Mouse (Mus musculus) hindbrain, embryonic 12.5 days (tissue): ENCODE measurements at regions not wholly inside any gene's neighbourhood (a gene's known extent, or its start where the extent isn't known, plus 50 kb on each side); places are given as distances from the start of the nearest gene placed in this dataset.
A peak's percentile ranks its signal among the peaks of the same experiment; 100 is the strongest.

Experiments
- ATAC-seq: fragments of 200-750 bp; cut with Nextera tagmentation; 2 replicates; pipeline ENCODE4 v1.8.0; 2017; ENCODE audit warnings: moderate TSS enrichment; ENCODE audit not compliant: low FRiP score
- H3K27ac ChIP-seq: fragments of 300-500 bp; sonication (generic); 2 replicates; pipeline ENCODE4 v1.5.1; 2016; ENCODE audit warnings: mild to moderate bottlenecking
- H3K27me3 ChIP-seq: fragments of 300-500 bp; sonication (generic); 2 replicates; pipeline ENCODE4 v1.6.1; 2016; ENCODE audit warnings: mild to moderate bottlenecking
- H3K36me3 ChIP-seq: fragments of 300-500 bp; sonication (generic); 2 replicates; pipeline ENCODE4 v1.6.1; 2016; ENCODE audit warnings: mild to moderate bottlenecking
- H3K4me1 ChIP-seq: fragments of 300-500 bp; sonication (generic); 2 replicates; pipeline ENCODE4 v1.6.1; 2016
- H3K4me2 ChIP-seq: fragments of 300-500 bp; sonication (generic); replicated peaks from 2 replicates; pipeline ENCODE4 v1.6.1; 2016; ENCODE audit warnings: mild to moderate bottlenecking
- H3K4me3 ChIP-seq: fragments of 300-500 bp; sonication (generic); 2 replicates; pipeline ENCODE4 v1.5.1; 2016; ENCODE audit warnings: mild to moderate bottlenecking
- H3K9ac ChIP-seq: fragments of 300-500 bp; sonication (generic); 2 replicates; pipeline ENCODE4 v1.6.1; 2016; ENCODE audit warnings: mild to moderate bottlenecking, moderate library complexity
- H3K9me3 ChIP-seq: fragments of 300-500 bp; sonication (generic); replicated peaks from 2 replicates; pipeline ENCODE4 v1.6.1; 2016; ENCODE audit warnings: mild to moderate bottlenecking
- WGBS: fragments of 180-500 bp; shearing (Covaris S2); methylation state at CpG from one replicate; pipeline ENCODE4 v1.1.7; 2016; 5-methylcytosine and 5-hydroxymethylcytosine counted together

- Histone ChIP-seq H3K36me3 (no peaks in the 10 kb centered on the region), H3K4me1 (no peaks in the 10 kb centered on the region), H3K9ac (no peak overlapping the region), H3K4me3 (no peak overlapping the region), H3K9me3 (no peaks in the 10 kb centered on the region), H3K4me2 (no peak overlapping the region), H3K27me3 (no peaks in the 10 kb centered on the region), H3K27ac (no peak overlapping the region)
- ATAC-seq: no peak
- 85% methylated on average over 1 of the region's 1 CpGs for WGBS
These were observed 881.9 kb upstream of the Gm5150 start for GRCm38 (mm10) chr3:16888132-16888531.

- H3K4me1 ChIP-seq: peaks cover 3% of the 10 kb centered on the region; the same call in 1 of the 2 replicates
- H3K36me3 ChIP-seq: no peaks in the 10 kb centered on the region
- no peak overlapping the region for H3K4me3 ChIP-seq
- no peaks in the 10 kb centered on the region for H3K27me3 ChIP-seq
- no peaks in the 10 kb centered on the region for H3K9me3 ChIP-seq
- peak overlapping the region; percentile 55; the same call in 1 of the 2 replicates for H3K27ac ChIP-seq
- H3K4me2 ChIP-seq: no peak overlapping the region
- 52% methylated on average over 2 of the region's 2 CpGs for WGBS
- peak; percentile 49; the same call in 1 of the 2 replicates for ATAC-seq
- no peak overlapping the region for H3K9ac ChIP-seq
These were observed 866.3 kb upstream of the Gm5150 start for GRCm38 (mm10) chr3:16872337-16873117.

- no peak overlapping the region for H3K4me2 ChIP-seq
- H3K9me3 ChIP-seq: no peaks in the 10 kb centered on the region
- ATAC-seq: no peak
- H3K36me3 ChIP-seq: no peaks in the 10 kb centered on the region
- H3K4me1 ChIP-seq: peaks cover 2% of the 10 kb centered on the region; the same call in 1 of the 2 replicates
- no peak overlapping the region for H3K4me3 ChIP-seq
- H3K27me3 ChIP-seq: no peaks in the 10 kb centered on the region
- H3K27ac ChIP-seq: no peak overlapping the region
- 55% methylated on average over 1 of the region's 1 CpGs for WGBS
- no peak overlapping the region for H3K9ac ChIP-seq
These were observed 853.8 kb upstream of the Gm5150 start for GRCm38 (mm10) chr3:16860034-16860433.

DNA sequence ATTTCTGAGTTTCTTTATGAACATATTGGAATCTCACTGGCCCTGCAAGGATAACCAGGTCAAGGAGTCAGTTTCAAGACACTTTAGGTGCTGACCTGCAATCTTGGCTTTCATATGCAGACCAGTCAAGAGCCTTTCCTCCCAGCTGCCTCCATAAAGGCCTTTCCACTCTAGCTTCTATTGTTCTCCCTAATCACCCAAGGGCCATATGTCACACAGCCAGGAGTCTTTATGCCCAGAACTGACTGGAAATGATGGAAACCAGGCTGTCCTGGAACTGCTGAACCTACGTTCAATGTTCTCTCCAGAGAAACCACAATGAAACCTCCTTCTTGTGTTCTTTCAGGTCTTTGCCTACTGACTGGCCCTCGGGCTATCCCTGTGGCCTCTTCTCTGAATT lies 852.7 kb upstream of the Gm5150 start:
- H3K4me1 ChIP-seq: peaks cover 3% of the 10 kb centered on the region; the same call in 1 of the 2 replicates
- no peaks in the 10 kb centered on the region for H3K27me3 ChIP-seq
- peak overlapping the region; percentile 67 for H3K27ac ChIP-seq
- no peak overlapping the region for H3K4me3 ChIP-seq
- no peaks in the 10 kb centered on the region for H3K36me3 ChIP-seq
- ATAC-seq: peak; percentile 29; the same call in 1 of the 2 replicates
- WGBS: 49% methylated on average over 2 of the region's 2 CpGs
- H3K4me2 ChIP-seq: no peak overlapping the region
- no peak overlapping the region for H3K9ac ChIP-seq
- H3K9me3 ChIP-seq: no peaks in the 10 kb centered on the region

DNA sequence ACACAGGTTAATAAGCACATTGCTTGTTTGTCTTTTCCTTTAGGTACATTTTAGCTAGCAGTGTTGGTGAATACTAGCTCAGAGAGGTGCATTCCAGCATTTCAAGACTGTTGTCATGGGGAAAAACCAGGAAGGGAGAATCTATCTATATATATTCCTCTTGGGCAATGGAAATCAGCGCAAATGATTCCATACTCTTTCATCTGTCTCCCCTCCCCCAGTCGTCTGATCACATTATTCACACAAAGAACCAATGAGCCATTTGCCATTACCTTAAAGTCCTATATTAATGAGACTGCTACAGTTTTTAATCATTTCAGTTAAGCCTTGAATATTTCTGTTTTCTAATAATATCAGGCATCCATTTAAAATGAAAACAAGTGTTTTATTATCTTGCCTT lies 849.0 kb upstream of the Gm5150 start:
- H3K9me3 ChIP-seq: no peaks in the 10 kb centered on the region
- ATAC-seq: no peak
- H3K4me1 ChIP-seq: peaks cover 3% of the 10 kb centered on the region; the same call in 1 of the 2 replicates

DNA sequence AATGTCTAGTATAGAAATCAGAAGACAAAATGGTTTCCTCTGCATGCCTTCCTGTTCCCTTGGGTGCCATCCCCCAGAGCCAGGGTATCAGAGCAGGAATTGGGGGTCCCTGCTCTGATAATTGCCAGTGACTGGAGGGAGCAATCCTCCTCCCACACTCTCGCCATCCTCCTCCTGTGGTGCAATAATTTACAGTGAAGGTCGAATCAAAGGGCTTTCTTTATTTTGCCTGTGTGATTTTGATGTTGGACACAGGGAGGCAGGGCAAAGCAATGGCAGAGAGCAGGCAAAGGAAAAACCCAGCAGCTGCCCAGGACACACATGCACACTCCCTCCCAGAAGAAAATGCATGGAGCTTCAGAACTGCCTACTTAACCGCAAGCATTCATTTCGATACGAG lies 847.8 kb upstream of the Gm5150 start:
- 42% methylated on average over 5 of the region's 5 CpGs for WGBS
- Histone ChIP-seq H3K36me3 (no peaks in the 10 kb centered on the region), H3K4me2 (no peak overlapping the region), H3K9me3 (no peaks in the 10 kb centered on the region), H3K27me3 (no peaks in the 10 kb centered on the region), H3K4me3 (no peak overlapping the region), H3K27ac (peak overlapping the region; percentile 87), H3K9ac (no peak overlapping the region), H3K4me1 (peaks cover 3% of the 10 kb centered on the region; the same call in 1 of the 2 replicates)
- ATAC-seq: peak; percentile 82

More for the DNA sequence above, 849.0 kb upstream of the Gm5150 start:
- H3K36me3 ChIP-seq: no peaks in the 10 kb centered on the region
- H3K9ac ChIP-seq: no peak overlapping the region
- 45% methylated on average over 2 of the region's 2 CpGs for WGBS
- no peak overlapping the region for H3K4me3 ChIP-seq
- H3K27me3 ChIP-seq: no peaks in the 10 kb centered on the region
- H3K27ac ChIP-seq: peak overlapping the region; percentile 87
- no peak overlapping the region for H3K4me2 ChIP-seq

- H3K9me3 ChIP-seq: no peaks in the 10 kb centered on the region
- H3K36me3 ChIP-seq: no peaks in the 10 kb centered on the region
- no peak overlapping the region for H3K4me3 ChIP-seq
- no peaks in the 10 kb centered on the region for H3K27me3 ChIP-seq
- H3K4me1 ChIP-seq: 0 out of 2 replicates have a peak, but pooled peaks cover 2% of the 10 kb centered on the region
- WGBS: 29% methylated on average over 4 of the region's 4 CpGs
- H3K27ac ChIP-seq: peak overlapping the region; percentile 71
- H3K4me2 ChIP-seq: 0 out of 2 replicates have a peak overlapping the region, but pooled peaks have one; percentile 6
- H3K9ac ChIP-seq: no peak overlapping the region
- ATAC-seq: peak; percentile 71
These were observed 840.7 kb upstream of the Gm5150 start for GRCm38 (mm10) chr3:16846785-16847520.

- no peak overlapping the region for H3K4me3 ChIP-seq
- no peak overlapping the region for H3K9ac ChIP-seq
- no peaks in the 10 kb centered on the region for H3K27me3 ChIP-seq
- H3K9me3 ChIP-seq: no peaks in the 10 kb centered on the region
- peak; percentile 72 for ATAC-seq
- H3K36me3 ChIP-seq: no peaks in the 10 kb centered on the region
- peak overlapping the region; percentile 88 for H3K27ac ChIP-seq
- peaks cover 8% of the 10 kb centered on the region; the same call in 1 of the 2 replicates for H3K4me1 ChIP-seq
- no peak overlapping the region for H3K4me2 ChIP-seq
- WGBS: 41% methylated on average over 6 of the region's 6 CpGs
These were observed 814.3 kb upstream of the Gm5150 start for GRCm38 (mm10) chr3:16820536-16820935.

DNA sequence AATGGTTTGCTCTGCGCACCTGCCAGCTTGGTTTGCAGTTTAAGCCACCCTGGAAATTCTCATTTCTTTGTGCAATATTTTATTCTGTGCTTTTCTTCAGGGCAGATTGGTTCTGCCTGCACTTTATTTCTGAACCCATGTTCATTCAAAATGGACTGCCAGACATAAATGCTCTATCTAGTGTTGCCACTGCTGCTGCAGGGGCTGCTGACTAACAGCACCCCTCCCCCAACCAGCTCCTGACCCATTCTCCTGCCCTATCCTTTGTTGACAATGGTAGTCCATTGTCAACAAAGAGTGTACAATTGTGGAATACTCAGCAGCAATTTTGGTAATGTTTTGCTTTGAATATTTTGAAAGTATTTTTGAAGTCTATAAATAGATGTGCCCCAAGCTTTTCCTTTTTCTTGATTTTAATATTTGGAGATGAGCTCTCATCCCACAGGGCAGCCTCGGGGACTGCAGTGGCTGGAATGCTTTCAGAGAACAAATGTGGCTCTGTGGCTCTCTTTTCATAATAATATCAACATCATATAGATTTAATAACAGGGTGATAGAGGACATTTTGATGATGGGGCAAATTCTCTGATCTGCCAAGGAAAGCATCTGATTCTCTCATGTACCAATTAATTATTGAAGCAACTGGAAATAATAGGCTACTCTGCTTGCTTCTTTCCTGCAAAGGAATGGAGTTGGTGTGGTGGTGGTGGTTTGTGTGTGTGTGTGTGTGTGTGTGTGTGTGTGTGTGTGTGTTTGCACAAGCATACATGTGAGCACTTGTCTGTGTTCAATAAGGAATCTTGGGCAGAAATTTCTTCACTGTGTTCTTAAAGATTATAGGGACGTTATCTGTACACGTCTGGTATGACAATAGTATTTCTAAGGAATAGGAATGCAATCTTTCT lies 813.2 kb upstream of the Gm5150 start:
- Histone ChIP-seq H3K9ac (no peak overlapping the region), H3K4me2 (no peak overlapping the region), H3K9me3 (no peaks in the 10 kb centered on the region), H3K4me3 (no peak overlapping the region), H3K27me3 (no peaks in the 10 kb centered on the region), H3K36me3 (no peaks in the 10 kb centered on the region), H3K27ac (peak overlapping the region; percentile 88), H3K4me1 (peaks cover 8% of the 10 kb centered on the region; the same call in 1 of the 2 replicates)
- 58% methylated on average over 4 of the region's 4 CpGs for WGBS
- ATAC-seq: peak; percentile 85

GRCm38 (mm10) chr3:16816814-16817213 lies 810.6 kb upstream of the Gm5150 start:
- 28% methylated on average over 2 of the region's 2 CpGs for WGBS
- ATAC-seq: no peak
- H3K4me2 ChIP-seq: no peak overlapping the region

DNA sequence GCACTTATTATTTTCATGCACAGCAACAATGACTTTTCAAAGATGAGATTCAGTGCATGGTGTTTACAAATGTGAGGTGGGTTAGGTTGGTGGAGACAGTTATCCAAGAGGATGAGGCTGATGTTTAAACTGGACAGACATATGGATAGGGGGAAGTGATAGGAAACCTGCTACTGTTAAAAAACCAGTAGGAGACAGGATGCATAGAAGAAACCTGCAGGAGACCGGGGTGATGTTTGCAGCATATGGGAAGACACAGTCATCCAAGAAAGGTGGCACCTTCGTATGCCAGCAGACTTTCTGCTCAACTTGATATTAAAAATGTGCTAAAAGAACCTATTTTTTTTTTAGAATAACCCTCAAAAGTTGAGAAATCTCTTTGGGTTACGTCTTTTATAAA lies 809.9 kb upstream of the Gm5150 start:
- no peak overlapping the region for H3K27ac ChIP-seq
- no peak for ATAC-seq
- H3K9me3 ChIP-seq: no peaks in the 10 kb centered on the region

More at GRCm38 (mm10) chr3:16816814-16817213, 810.6 kb upstream of the Gm5150 start:
- Histone ChIP-seq H3K27ac (no peak overlapping the region), H3K9ac (no peak overlapping the region), H3K27me3 (no peaks in the 10 kb centered on the region), H3K4me3 (no peak overlapping the region), H3K4me1 (peaks cover 8% of the 10 kb centered on the region; the same call in 1 of the 2 replicates), H3K36me3 (no peaks in the 10 kb centered on the region), H3K9me3 (no peaks in the 10 kb centered on the region)

More for the DNA sequence above, 809.9 kb upstream of the Gm5150 start:
- no peaks in the 10 kb centered on the region for H3K36me3 ChIP-seq
- 69% methylated on average over 3 of the region's 3 CpGs for WGBS
- no peak overlapping the region for H3K4me3 ChIP-seq
- H3K4me2 ChIP-seq: no peak overlapping the region
- no peaks in the 10 kb centered on the region for H3K27me3 ChIP-seq
- no peak overlapping the region for H3K9ac ChIP-seq
- H3K4me1 ChIP-seq: peaks cover 11% of the 10 kb centered on the region
